Mouse (Mus musculus) c-Kit-positive CD71-negative TER-119-negative erythroid progenitor cells, embryonic 14.5 days (primary cell): ENCODE data around the gene Tmem140.
A peak's percentile ranks its signal among the peaks of the same experiment; 100 is the strongest.

ENCODE experiments used
- DNase-seq: peaks from one replicate; pipeline ENCODE4 v3.0.0-alpha.2; 2013; ENCODE audit warnings: low read depth

Gene Tmem140

GRCm38 (mm10) chr6:34862791-34863403 lies at the start of gene Tmem140:
TSS of gene Tmem140 (plus strand) at chr6:34863146.
- no peak for DNase-seq

GRCm38 (mm10) chr6:34824406-34824805 lies 38.5 kb upstream of the Tmem140 start:
- DNase-seq = no peak

GRCm38 (mm10) chr6:34832352-34832751 lies 30.6 kb upstream of the Tmem140 start:
- DNase-seq = no peak

- DNase-seq = no peak
These were observed 1.3 kb upstream of the Tmem140 start for GRCm38 (mm10) chr6:34861546-34862053.

GRCm38 (mm10) chr6:34862381-34862780 lies 565 bp upstream of the Tmem140 start:
- DNase-seq = no peak

GRCm38 (mm10) chr6:34863786-34864514 lies 1.0 kb downstream of the Tmem140 start:
- DNase-seq = no peak

GRCm38 (mm10) chr6:34865213-34865612 lies 2.3 kb downstream of the Tmem140 start:
- no peak for DNase-seq

GRCm38 (mm10) chr6:34865711-34866593 lies 3.0 kb downstream of the Tmem140 start:
- no peak for DNase-seq

- no peak for DNase-seq
These were observed 3.8 kb downstream of the Tmem140 start for GRCm38 (mm10) chr6:34866786-34867185.

GRCm38 (mm10) chr6:34867301-34867994 lies 4.5 kb downstream of the Tmem140 start:
- no peak for DNase-seq

- DNase-seq = no peak
These were observed 5.0 kb downstream of the Tmem140 start for GRCm38 (mm10) chr6:34867995-34868350.

GRCm38 (mm10) chr6:34868507-34869217 lies 5.7 kb downstream of the Tmem140 start:
- DNase-seq = no peak

GRCm38 (mm10) chr6:34869225-34869915 lies 6.4 kb downstream of the Tmem140 start:
- DNase-seq = peak; percentile 76

- no peak for DNase-seq
These were observed 7.2 kb downstream of the Tmem140 start for GRCm38 (mm10) chr6:34870136-34870535.

- DNase-seq = no peak
These were observed 7.8 kb downstream of the Tmem140 start for GRCm38 (mm10) chr6:34870724-34871123.

- DNase-seq = no peak
These were observed 9.0 kb downstream of the Tmem140 start for GRCm38 (mm10) chr6:34871929-34872328.

- no peak for DNase-seq
These were observed 9.9 kb downstream of the Tmem140 start for GRCm38 (mm10) chr6:34872871-34873270.

- no peak for DNase-seq
These were observed 11.4 kb downstream of the Tmem140 start for GRCm38 (mm10) chr6:34874101-34874921.

- no peak for DNase-seq
These were observed 12.4 kb downstream of the Tmem140 start for GRCm38 (mm10) chr6:34875268-34875761.
